Mouse (Mus musculus): ENCODE measurements at regions not wholly inside any gene's neighbourhood (a gene's known extent, or its start where the extent isn't known, plus 50 kb on each side); places are given as distances from the start of the nearest gene placed in this dataset.

DNA sequence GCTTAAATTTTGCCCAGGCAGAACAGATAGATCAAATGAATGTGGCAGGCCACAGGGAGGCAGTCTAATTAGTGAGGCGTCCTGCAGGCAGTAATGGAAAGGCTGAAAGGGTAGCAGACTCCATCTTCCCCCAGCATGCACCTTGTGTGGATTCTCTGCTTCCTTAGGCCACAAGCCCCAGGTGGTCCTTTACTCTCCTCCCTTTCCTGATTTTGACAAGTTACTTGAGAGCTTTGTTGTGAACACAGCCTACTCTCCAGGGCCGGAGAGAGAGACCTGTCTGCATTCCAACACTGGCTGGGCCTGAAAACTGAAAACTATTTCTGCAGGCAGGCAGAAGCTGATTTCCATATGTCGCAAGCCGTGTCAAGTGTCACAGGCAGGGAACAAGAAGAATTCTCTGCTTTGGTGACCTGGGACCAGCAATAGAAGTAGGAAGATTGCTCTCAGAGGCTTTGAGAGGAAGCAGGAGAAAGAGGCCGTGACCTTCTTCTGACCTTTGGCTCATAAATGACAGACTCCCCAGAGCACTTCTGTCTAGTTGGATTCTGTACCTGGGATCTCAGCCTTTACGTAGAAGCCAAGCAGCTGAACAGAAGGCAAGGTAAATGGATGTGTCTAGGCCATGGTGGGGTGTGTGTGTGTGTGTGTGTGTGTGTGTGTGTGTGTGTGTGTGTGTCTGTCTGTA lies 619.2 kb upstream of the Cdh5 start:
- DNase-seq (ENCODE audit: inconsistent age in 2 of 2, low spot score in 1 of 2) = peak in 1 of 2 experiments; percentile 27

DNA sequence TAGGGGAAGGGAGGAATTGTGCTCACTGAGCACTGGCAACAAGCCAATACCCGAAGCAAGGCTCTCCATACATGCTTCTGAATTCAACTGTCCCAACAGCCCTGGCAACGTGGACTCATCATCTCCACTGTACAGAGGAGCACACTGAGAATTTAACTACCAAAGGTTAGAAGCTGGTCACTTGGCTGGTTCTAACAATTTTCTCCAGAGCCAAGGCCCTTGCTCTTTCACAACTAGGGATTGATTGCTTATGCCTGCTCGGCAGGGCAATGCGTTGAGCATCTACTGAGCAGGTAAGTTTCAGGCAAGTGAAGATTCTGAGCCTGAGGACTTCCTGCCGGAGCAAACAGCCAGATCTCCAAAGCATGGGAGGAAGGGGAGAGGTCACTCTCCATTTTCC lies 616.0 kb upstream of the Cdh5 start:
- DNase-seq (ENCODE audit: inconsistent age in 2 of 2, low spot score in 1 of 2) = no peak

- DNase-seq (ENCODE audit: inconsistent age in 2 of 2, low spot score in 1 of 2) = no peak
Measured at GRCm38 (mm10) chr8:103489411-103489810, 612.0 kb upstream of the Cdh5 start.

DNA sequence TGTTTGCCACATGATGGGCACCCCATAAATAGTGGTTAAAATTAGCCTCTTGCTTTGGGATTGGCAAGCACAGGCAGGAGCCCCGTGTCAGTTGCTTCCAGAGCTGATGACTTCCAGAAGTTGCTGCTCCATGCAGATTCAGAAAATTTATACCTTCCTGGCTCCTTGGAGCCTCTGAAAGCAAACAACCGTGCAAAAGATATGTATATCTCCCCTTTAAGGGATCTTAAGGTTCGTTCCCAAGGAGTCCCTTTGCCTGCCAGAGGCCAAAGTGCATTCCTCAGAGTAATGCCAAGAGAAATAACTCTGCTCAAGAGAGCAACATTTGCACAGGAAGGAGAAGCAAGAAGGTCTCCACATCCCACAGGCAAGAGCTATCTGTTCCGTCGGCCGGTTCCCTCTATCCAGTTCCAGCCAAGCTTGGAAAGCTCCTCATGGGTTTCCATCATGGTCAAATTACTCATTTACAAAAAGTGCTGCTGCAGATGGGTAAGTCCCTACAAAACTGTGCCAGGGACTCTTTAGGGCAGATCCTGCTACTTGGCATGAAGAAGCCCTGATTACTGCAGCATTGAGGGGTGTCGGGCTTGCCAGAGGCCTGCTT lies 608.4 kb upstream of the Cdh5 start:
- DNase-seq (ENCODE audit: inconsistent age in 2 of 2, low spot score in 1 of 2) = no peak

DNA sequence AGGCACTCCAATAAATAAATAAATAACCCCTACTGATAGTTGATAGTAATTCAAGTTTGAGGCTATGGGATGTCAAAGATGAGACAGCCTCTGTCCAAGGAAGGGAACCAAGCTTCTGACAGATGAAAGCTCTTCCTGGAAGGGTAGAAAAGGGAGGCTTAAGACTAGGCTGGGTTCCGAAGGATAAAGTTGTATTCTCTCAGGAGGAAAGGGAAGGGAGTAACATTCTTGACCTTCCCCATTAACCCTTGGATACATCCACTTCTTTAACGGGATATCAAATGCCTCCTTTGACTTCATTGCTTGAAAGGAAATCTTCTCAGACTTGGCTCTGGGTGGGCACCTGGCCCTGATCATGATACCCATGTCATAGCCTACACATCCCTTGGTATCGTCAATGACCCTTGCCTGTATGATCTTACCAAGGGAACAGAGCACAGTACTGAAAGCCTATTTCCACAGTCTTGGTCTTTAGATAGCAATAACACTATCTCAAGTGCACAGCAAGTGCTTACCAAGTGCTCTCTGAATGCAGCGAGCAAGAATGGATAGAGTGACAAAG lies 607.4 kb upstream of the Cdh5 start:
- DNase-seq (ENCODE audit: inconsistent age in 2 of 2, low spot score in 1 of 2) = no peak

DNA sequence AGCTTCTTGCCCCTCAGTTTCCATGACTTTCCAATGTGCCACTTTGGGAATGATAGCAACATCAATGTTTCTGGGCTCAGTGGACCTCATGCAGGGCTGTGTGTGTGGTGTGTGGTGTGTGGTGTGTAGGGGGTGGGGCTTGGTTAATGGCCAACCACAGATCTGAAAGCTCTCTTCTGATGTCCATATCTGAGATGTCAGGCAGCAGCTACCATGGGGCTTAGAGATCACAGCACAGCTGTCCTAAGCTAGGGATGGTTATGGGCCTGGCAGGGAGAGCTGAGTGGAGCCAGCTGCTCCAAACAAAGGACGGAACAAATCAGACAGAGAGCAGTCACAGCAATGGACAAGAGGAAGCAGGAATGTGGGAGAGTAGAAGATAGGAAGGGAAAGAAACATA lies 606.8 kb upstream of the Cdh5 start:
- no peak for DNase-seq (ENCODE audit: inconsistent age in 2 of 2, low spot score in 1 of 2)

DNA sequence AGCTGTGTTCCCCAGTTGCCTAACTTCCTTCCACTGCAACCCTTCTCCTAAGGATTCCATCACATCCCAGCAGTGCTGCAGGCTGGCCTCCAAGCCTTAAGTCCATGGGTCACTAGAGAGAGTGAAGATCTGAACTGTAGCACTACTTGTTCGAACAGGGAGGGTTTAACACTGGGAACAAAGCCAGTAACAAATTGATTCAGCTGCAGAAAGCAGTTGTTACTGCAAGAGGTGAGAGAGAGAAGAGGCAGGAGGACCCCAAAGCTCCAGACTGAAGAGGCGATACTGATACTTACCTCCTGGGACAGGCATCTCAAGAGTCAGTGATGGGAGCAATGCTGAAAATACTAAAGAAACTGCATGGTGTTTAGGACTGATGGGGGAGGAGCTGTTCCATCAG lies 600.1 kb upstream of the Cdh5 start:
- no peak for DNase-seq (ENCODE audit: inconsistent age in 2 of 2, low spot score in 1 of 2)

- DNase-seq (ENCODE audit: inconsistent age in 2 of 2, low spot score in 1 of 2) = no peak
Measured at GRCm38 (mm10) chr8:103502991-103503767, 598.2 kb upstream of the Cdh5 start.

DNA sequence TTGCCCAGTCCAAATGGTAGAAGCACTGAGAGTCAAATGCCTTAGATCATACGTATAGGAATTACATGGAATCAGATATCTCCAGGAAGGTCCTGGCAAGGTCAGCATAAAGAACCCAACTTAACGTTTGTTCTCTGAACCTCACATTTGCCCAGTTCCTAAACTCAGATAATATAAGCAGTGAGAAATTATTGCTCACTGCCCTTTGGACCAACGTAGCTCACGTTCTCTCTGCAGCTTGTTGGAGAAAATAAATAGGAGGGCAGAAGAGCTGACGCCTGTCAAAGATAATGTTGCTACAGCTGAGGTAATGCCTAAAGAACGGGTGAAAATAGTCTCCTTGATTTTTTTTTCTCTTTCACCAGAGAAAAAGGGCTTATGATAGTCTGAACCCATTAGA lies 595.1 kb upstream of the Cdh5 start:
- DNase-seq (ENCODE audit: inconsistent age in 2 of 2, low spot score in 1 of 2) = no peak

DNA sequence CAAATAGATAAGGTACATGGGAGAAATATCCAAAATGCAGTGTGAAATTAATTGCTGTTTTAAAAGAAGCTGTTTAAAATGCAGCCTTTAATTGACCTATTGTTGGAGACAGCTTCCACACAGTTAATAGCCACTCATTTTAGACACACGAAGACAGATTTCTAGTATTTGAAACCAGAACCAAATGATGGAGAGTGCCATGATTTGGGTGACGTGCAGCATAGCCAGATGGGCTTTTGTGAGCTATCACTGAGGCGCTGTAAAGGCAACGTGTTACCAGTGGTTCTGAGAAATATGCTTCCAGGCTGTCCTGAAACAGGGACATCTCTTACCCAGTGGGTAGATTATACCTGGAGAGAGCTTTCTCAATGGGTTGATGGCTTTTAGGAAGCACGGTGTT lies 594.4 kb upstream of the Cdh5 start:
- no peak for DNase-seq (ENCODE audit: inconsistent age in 2 of 2, low spot score in 1 of 2)

GRCm38 (mm10) chr8:103520141-103520866 lies 581.1 kb upstream of the Cdh5 start:
- peak in 1 of 2 experiments; percentile 29 for DNase-seq (ENCODE audit: inconsistent age in 2 of 2, low spot score in 1 of 2)

DNA sequence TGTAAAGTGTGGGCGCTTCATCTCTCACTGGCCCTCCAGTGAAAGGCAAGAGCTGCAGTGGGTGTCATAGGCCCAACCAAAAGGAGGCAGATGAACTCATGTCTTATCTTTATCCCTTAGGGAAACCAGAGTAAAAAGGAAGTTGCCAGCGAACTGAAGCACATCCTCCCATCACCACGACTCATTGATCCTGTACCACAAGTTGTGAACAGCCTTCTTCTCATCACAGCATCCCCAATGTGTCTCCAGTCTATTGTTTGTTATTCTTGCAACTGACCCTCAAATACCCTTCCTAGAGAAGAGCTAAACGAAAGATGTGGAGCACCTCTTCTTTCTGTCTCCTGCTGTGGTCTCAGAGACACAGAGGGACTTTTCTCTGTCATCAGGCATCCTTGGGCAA lies 570.5 kb upstream of the Cdh5 start:
- DNase-seq (ENCODE audit: inconsistent age in 2 of 2, low spot score in 1 of 2) = no peak

GRCm38 (mm10) chr8:103534971-103535370 lies 566.5 kb upstream of the Cdh5 start:
- no peak for DNase-seq (ENCODE audit: inconsistent age in 2 of 2, low spot score in 1 of 2)

GRCm38 (mm10) chr8:103536856-103537255 lies 564.6 kb upstream of the Cdh5 start:
- no peak for DNase-seq (ENCODE audit: inconsistent age in 2 of 2, low spot score in 1 of 2)

GRCm38 (mm10) chr8:103541954-103542353 lies 559.5 kb upstream of the Cdh5 start:
- no peak for DNase-seq (ENCODE audit: inconsistent age in 2 of 2, low spot score in 1 of 2)

DNA sequence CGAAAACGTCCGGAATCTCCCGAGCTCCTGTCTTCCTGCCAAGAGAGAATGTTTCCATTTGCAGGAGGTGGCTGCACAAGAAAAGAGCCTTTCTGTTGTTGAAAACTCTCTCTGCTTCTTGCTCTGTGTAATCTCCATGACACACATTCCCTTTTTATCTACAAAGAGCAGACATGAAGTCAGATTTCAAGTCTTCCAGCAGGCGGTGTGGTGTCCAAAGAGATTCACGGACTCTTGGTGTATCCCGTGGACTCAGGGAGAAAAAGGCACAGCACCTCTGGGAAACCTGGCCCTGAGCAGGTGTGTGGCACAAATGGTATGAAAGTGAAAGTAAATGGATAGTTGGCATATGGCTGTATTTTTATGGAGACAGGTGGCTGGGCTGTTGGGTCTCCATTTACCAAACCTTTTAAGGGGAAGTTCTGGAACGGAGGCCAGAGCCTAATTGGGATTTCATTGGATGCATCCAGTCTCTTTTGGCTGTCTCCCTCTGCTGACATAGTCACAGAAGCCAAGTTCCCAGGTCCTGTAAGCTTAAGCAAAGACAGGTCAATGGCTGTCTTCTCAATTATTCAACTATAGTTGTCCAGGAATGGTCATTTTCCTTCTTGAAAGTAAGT lies 549.4 kb upstream of the Cdh5 start:
- no peak for DNase-seq (ENCODE audit: inconsistent age in 2 of 2, low spot score in 1 of 2)

GRCm38 (mm10) chr8:103561606-103562005 lies 539.8 kb upstream of the Cdh5 start:
- DNase-seq (ENCODE audit: inconsistent age in 2 of 2, low spot score in 1 of 2) = no peak

DNA sequence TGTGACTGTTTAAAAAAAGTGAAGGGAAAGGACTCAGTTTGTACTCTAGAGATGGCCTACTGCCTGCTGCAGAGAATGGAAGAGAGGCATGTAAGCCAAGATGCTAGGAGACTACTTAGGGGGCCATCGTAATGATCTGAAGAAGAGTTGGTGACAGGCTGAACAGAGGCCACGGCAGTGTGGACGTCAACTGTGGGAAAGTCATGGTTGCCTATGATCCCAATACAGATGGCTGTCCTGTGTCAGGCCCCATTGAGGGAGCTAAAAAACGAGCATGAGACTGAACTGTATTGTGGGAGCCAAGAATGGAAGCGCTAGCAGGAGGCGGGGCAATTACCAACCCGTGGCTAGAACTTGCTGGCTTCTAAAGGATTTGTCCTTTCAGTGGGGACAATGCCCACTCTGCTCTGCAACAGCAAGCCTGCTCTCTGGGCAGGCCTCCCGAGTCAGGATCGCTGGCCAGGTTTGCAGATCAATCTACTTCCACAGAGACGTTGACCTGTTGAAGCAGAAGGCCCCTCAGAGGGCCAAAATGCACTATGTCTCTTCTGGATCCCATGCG lies 530.5 kb upstream of the Cdh5 start:
- DNase-seq (ENCODE audit: inconsistent age in 2 of 2, low spot score in 1 of 2) = no peak

- no peak for DNase-seq (ENCODE audit: inconsistent age in 2 of 2, low spot score in 1 of 2)
Measured at GRCm38 (mm10) chr8:103577147-103577546, 524.3 kb upstream of the Cdh5 start.

DNA sequence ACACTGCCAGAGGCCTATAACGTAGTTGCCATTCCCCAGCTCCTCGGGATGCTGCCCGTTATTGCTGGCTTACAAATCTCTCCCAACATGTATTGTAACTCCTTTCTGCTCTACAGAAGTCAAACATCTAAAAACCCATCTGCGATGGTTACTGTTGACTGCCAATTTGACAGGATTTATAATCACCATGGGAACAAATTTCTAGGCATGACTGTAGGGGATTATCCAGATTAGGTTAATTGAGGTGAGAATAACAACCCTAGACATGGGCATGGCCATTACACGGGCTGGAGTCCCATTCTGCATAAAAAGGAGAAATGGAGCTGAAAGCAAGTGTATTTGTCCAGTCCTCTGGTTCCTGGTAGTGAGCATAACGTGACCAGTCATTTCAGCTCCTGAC lies 523.4 kb upstream of the Cdh5 start:
- DNase-seq (ENCODE audit: inconsistent age in 2 of 2, low spot score in 1 of 2) = no peak

- no peak for DNase-seq (ENCODE audit: inconsistent age in 2 of 2, low spot score in 1 of 2)
Measured at GRCm38 (mm10) chr8:103608291-103608690, 493.1 kb upstream of the Cdh5 start.

Data from adrenal gland, adult (tissue).